Mouse (Mus musculus) liver, embryonic 12.5 days (tissue): Measurements from ENCODE around the gene Acp6. TPM values are rescaled to one million over a fixed set of nuclear protein-coding genes. Genes with fewer than 3 reads are reported as not detected.

Experiments
- ATAC-seq: fragments of 200-750 bp; cut with Nextera tagmentation; 2 replicates; pipeline ENCODE4 v1.8.0; 2017; ENCODE audit warnings: moderate number of reproducible peaks, mild to moderate bottlenecking, moderate library complexity
- H3K27ac ChIP-seq: fragments of 300-500 bp; sonication (generic); 2 replicates; pipeline ENCODE4 v1.5.1; 2016; ENCODE audit warnings: mild to moderate bottlenecking
- H3K27me3 ChIP-seq: fragments of 300-500 bp; sonication (generic); replicated peaks from 2 replicates; pipeline ENCODE4 v1.6.1; 2016; ENCODE audit warnings: mild to moderate bottlenecking, moderate library complexity
- H3K36me3 ChIP-seq: fragments of 300-500 bp; sonication (generic); 2 replicates; pipeline ENCODE4 v1.6.1; 2016; ENCODE audit warnings: mild to moderate bottlenecking, moderate library complexity
- H3K4me1 ChIP-seq: fragments of 300-500 bp; sonication (generic); 2 replicates; pipeline ENCODE4 v1.6.1; 2016
- H3K4me2 ChIP-seq: fragments of 300-500 bp; sonication (generic); 2 replicates; pipeline ENCODE4 v1.6.1; 2016; ENCODE audit warnings: mild to moderate bottlenecking, moderate library complexity
- H3K4me3 ChIP-seq: fragments of 300-500 bp; sonication (generic); 2 replicates; pipeline ENCODE4 v1.5.1; 2016; ENCODE audit warnings: mild to moderate bottlenecking, moderate library complexity
- H3K9ac ChIP-seq: fragments of 300-500 bp; sonication (generic); 2 replicates; pipeline ENCODE4 v1.6.1; 2016; ENCODE audit warnings: mild to moderate bottlenecking, moderate library complexity
- H3K9me3 ChIP-seq: fragments of 300-500 bp; sonication (generic); replicated peaks from 2 replicates; pipeline ENCODE4 v1.6.1; 2016; ENCODE audit warnings: mild to moderate bottlenecking, moderate library complexity
- WGBS: fragments of 180-500 bp; shearing (Covaris S2); methylation state at CpG from one replicate; pipeline ENCODE4 v1.1.7; 2016; ENCODE audit not compliant: insufficient replicate concordance; 5-methylcytosine and 5-hydroxymethylcytosine counted together
- polyA plus RNA-seq: library from polyadenylated mRNA; unstranded; fragments of >200 nt; fragmentation: Nextera tagmentation; extraction: Ambion mirVana; gene quantifications from 2 replicates; pipeline ENCODE4 v1.2.1, GENCODE M21; 2016

The Acp6 gene
- polyA plus RNA-seq, 1 experiment from 2014 or later: 22.8 TPM

GRCm38 (mm10) chr3:97201943-97202342 is 43.4 kb downstream of the Acp6 start:
- H3K9me3 ChIP-seq: no peaks in the 10 kb centered on the region
- H3K4me2 ChIP-seq: no peak overlapping the region
- H3K27me3 ChIP-seq: no peaks in the 10 kb centered on the region
- no peak overlapping the region for H3K9ac ChIP-seq
- ATAC-seq: no peak
- peaks cover 17% of the 10 kb centered on the region for H3K36me3 ChIP-seq
- no peak overlapping the region for H3K4me3 ChIP-seq
- 32% methylated on average over 5 of the region's 5 CpGs for WGBS
- no peaks in the 10 kb centered on the region for H3K4me1 ChIP-seq
- no peak overlapping the region for H3K27ac ChIP-seq

GRCm38 (mm10) chr3:97203880-97204279 is 45.3 kb downstream of the Acp6 start:
- Histone ChIP-seq H3K4me3 (no peak overlapping the region), H3K36me3 (peaks cover 34% of the 10 kb centered on the region), H3K4me2 (no peak overlapping the region), H3K27me3 (no peaks in the 10 kb centered on the region), H3K9me3 (no peaks in the 10 kb centered on the region), H3K4me1 (no peaks in the 10 kb centered on the region), H3K9ac (no peak overlapping the region), H3K27ac (no peak overlapping the region)
- WGBS: 24% methylated on average over 14 of the region's 14 CpGs
- no peak for ATAC-seq

- H3K9ac ChIP-seq: no peak overlapping the region
- no peak for ATAC-seq
- no peaks in the 10 kb centered on the region for H3K27me3 ChIP-seq
- 59% methylated on average over 3 of the region's 3 CpGs for WGBS
- H3K9me3 ChIP-seq: no peaks in the 10 kb centered on the region
- no peak overlapping the region for H3K4me3 ChIP-seq
- H3K36me3 ChIP-seq: peaks cover 51% of the 10 kb centered on the region
- no peak overlapping the region for H3K4me2 ChIP-seq
- H3K27ac ChIP-seq: no peak overlapping the region
- no peaks in the 10 kb centered on the region for H3K4me1 ChIP-seq
These were observed 47.9 kb downstream of the Acp6 start for GRCm38 (mm10) chr3:97206521-97206920.

GRCm38 (mm10) chr3:97209351-97209750 is 50.8 kb downstream of the Acp6 start:
- Histone ChIP-seq H3K27me3 (no peaks in the 10 kb centered on the region), H3K9ac (no peak overlapping the region), H3K4me2 (no peak overlapping the region), H3K27ac (no peak overlapping the region), H3K4me3 (no peak overlapping the region), H3K9me3 (no peaks in the 10 kb centered on the region), H3K36me3 (peaks cover 75% of the 10 kb centered on the region), H3K4me1 (no peaks in the 10 kb centered on the region)
- no peak for ATAC-seq
- 77% methylated on average over 9 of the region's 9 CpGs for WGBS

GRCm38 (mm10) chr3:97211177-97211576 is 52.6 kb downstream of the Acp6 start:
- ATAC-seq: no peak
- 34% methylated on average over 5 of the region's 5 CpGs for WGBS
- Histone ChIP-seq H3K4me1 (no peaks in the 10 kb centered on the region), H3K27me3 (no peaks in the 10 kb centered on the region), H3K4me2 (no peak overlapping the region), H3K9me3 (no peaks in the 10 kb centered on the region), H3K27ac (no peak overlapping the region), H3K9ac (no peak overlapping the region), H3K36me3 (peaks cover 79% of the 10 kb centered on the region), H3K4me3 (no peak overlapping the region)

- H3K27ac ChIP-seq: no peak overlapping the region
- H3K4me1 ChIP-seq: no peaks in the 10 kb centered on the region
- H3K4me3 ChIP-seq: no peak overlapping the region
- no peak for ATAC-seq
- no peak overlapping the region for H3K4me2 ChIP-seq
- H3K27me3 ChIP-seq: no peaks in the 10 kb centered on the region
- no peaks in the 10 kb centered on the region for H3K9me3 ChIP-seq
- no peak overlapping the region for H3K9ac ChIP-seq
- peaks cover 67% of the 10 kb centered on the region for H3K36me3 ChIP-seq
- WGBS: 79% methylated on average over 10 of the region's 10 CpGs
These were observed 55.3 kb downstream of the Acp6 start for GRCm38 (mm10) chr3:97213871-97214270.

GRCm38 (mm10) chr3:97214439-97214838 is 55.9 kb downstream of the Acp6 start:
- H3K36me3 ChIP-seq: peaks cover 67% of the 10 kb centered on the region
- no peaks in the 10 kb centered on the region for H3K27me3 ChIP-seq
- no peak for ATAC-seq
- H3K4me3 ChIP-seq: no peak overlapping the region
- H3K9ac ChIP-seq: no peak overlapping the region
- H3K4me1 ChIP-seq: no peaks in the 10 kb centered on the region
- 71% methylated on average over 1 of the region's 1 CpGs for WGBS
- H3K9me3 ChIP-seq: no peaks in the 10 kb centered on the region
- H3K27ac ChIP-seq: no peak overlapping the region
- no peak overlapping the region for H3K4me2 ChIP-seq

- H3K4me2 ChIP-seq: no peak overlapping the region
- no peak overlapping the region for H3K9ac ChIP-seq
- no peak overlapping the region for H3K27ac ChIP-seq
- no peak overlapping the region for H3K4me3 ChIP-seq
- H3K27me3 ChIP-seq: no peaks in the 10 kb centered on the region
- peaks cover 57% of the 10 kb centered on the region for H3K36me3 ChIP-seq
- WGBS: 61% methylated on average over 3 of the region's 3 CpGs
- no peaks in the 10 kb centered on the region for H3K9me3 ChIP-seq
- no peak for ATAC-seq
- no peaks in the 10 kb centered on the region for H3K4me1 ChIP-seq
These were observed 56.9 kb downstream of the Acp6 start for GRCm38 (mm10) chr3:97215526-97215925.

GRCm38 (mm10) chr3:97223261-97223660 is 64.7 kb downstream of the Acp6 start:
- Histone ChIP-seq H3K9ac (no peak overlapping the region), H3K9me3 (no peaks in the 10 kb centered on the region), H3K4me3 (no peak overlapping the region), H3K4me2 (no peak overlapping the region), H3K27ac (no peak overlapping the region), H3K27me3 (peaks cover 4% of the 10 kb centered on the region; the same call in 1 of the 2 replicates), H3K4me1 (peaks cover 26% of the 10 kb centered on the region), H3K36me3 (peaks cover 25% of the 10 kb centered on the region; the same call in 1 of the 2 replicates)
- ATAC-seq: no peak
- 63% methylated on average over 9 of the region's 9 CpGs for WGBS

- no peak for ATAC-seq
These were observed 66.7 kb downstream of the Acp6 start for GRCm38 (mm10) chr3:97225231-97225630.

GRCm38 (mm10) chr3:97226719-97227118 is 68.1 kb downstream of the Acp6 start:
- Histone ChIP-seq H3K9ac (peak overlapping the region; percentile 78), H3K27me3 (peaks cover 10% of the 10 kb centered on the region; the same call in 1 of the 2 replicates), H3K36me3 (peaks cover 7% of the 10 kb centered on the region; the same call in 1 of the 2 replicates), H3K27ac (peak overlapping the region; percentile 69), H3K4me1 (peaks cover 33% of the 10 kb centered on the region), H3K4me2 (peak overlapping the region; percentile 89), H3K9me3 (no peaks in the 10 kb centered on the region), H3K4me3 (peak overlapping the region; percentile 65)
- 5% methylated on average over 18 of the region's 18 CpGs for WGBS
- ATAC-seq: no peak

More at GRCm38 (mm10) chr3:97225231-97225630, 66.7 kb downstream of the Acp6 start:
- 71% methylated on average over 5 of the region's 5 CpGs for WGBS
- Histone ChIP-seq H3K4me2 (no peak overlapping the region), H3K36me3 (peaks cover 15% of the 10 kb centered on the region; the same call in 1 of the 2 replicates), H3K27ac (no peak overlapping the region), H3K4me3 (no peak overlapping the region), H3K9ac (no peak overlapping the region), H3K4me1 (peaks cover 33% of the 10 kb centered on the region), H3K9me3 (no peaks in the 10 kb centered on the region), H3K27me3 (peaks cover 10% of the 10 kb centered on the region; the same call in 1 of the 2 replicates)
